Mouse (Mus musculus) stomach, embryonic 14.5 days (tissue): ENCODE results near the gene Tmem139. TPM values are rescaled to one million over a fixed set of nuclear protein-coding genes. Genes with fewer than 3 reads are reported as not detected.

Experiments used
- ATAC-seq: fragments of 200-750 bp; cut with Nextera tagmentation; 2 replicates; pipeline ENCODE4 v1.8.0; 2017; ENCODE audit warnings: low read depth, moderate TSS enrichment; ENCODE audit not compliant: insufficient number of reproducible peaks, insufficient read depth, low FRiP score
- H3K27ac ChIP-seq: fragments of 300-500 bp; sonication (generic); 2 replicates; pipeline ENCODE4 v1.5.1; 2014; ENCODE audit warnings: mild to moderate bottlenecking, low read length, moderate library complexity, mixed read lengths
- H3K27me3 ChIP-seq: fragments of 300-500 bp; sonication (generic); 2 replicates; pipeline ENCODE4 v1.6.1; 2014; ENCODE audit warnings: low read length, control low read depth, mixed read lengths; ENCODE audit not compliant: control insufficient read depth, insufficient read depth
- H3K36me3 ChIP-seq: fragments of 300-500 bp; sonication (generic); 2 replicates; pipeline ENCODE4 v1.6.1; 2014; ENCODE audit warnings: mild to moderate bottlenecking, control low read depth, low read length, moderate library complexity, mixed read lengths; ENCODE audit not compliant: control insufficient read depth, insufficient read depth
- H3K4me1 ChIP-seq: fragments of 300-500 bp; sonication (generic); 2 replicates; pipeline ENCODE4 v1.6.1; 2014; ENCODE audit warnings: low read length, control low read depth, mixed read lengths; ENCODE audit not compliant: control insufficient read depth, insufficient read depth
- H3K4me2 ChIP-seq: fragments of 300-500 bp; sonication (generic); replicated peaks from 2 replicates; pipeline ENCODE4 v1.6.1; 2014; ENCODE audit warnings: low read depth, low read length, control low read depth
- H3K4me3 ChIP-seq: fragments of 300-500 bp; sonication (generic); 2 replicates; pipeline ENCODE4 v1.5.1; 2014; ENCODE audit warnings: low read depth, low read length, control low read depth
- H3K9ac ChIP-seq: fragments of 300-500 bp; sonication (generic); replicated peaks from 2 replicates; pipeline ENCODE4 v1.6.1; 2014; ENCODE audit warnings: low read depth, mild to moderate bottlenecking, control low read depth, low read length, moderate library complexity, mixed read lengths
- H3K9me3 ChIP-seq: fragments of 300-500 bp; sonication (generic); 2 replicates; pipeline ENCODE4 v1.6.1; 2016; ENCODE audit warnings: low read depth, low read length, control low read depth; ENCODE audit not compliant: control insufficient read depth
- WGBS: fragments of 180-500 bp; shearing (Covaris S2); extraction: QIAGEN DNeasy Blood & Tissue Kit; methylation state at CpG from one replicate; pipeline ENCODE4 v1.1.7; 2014; 5-methylcytosine and 5-hydroxymethylcytosine counted together
- polyA plus RNA-seq: library from polyadenylated mRNA; unstranded; fragments of >200 nt; fragmentation: Nextera tagmentation; extraction: Ambion mirVana; gene quantifications from 2 replicates; pipeline ENCODE4 v1.2.1, GENCODE M21; 2014

Gene Tmem139
- polyA plus RNA-seq, result 2.6 and 2.8 TPM in 2 replicates

- Histone ChIP-seq H3K9ac (0 out of 2 replicates have a peak within 1 kb of the TSS, but pooled peaks have one; percentile 14), H3K4me3 (peak within 1 kb of the TSS; percentile 11; the same call in 1 of the 2 replicates), H3K4me1 (0 out of 2 replicates have a peak, but pooled peaks cover 5% of the 10 kb centered on the region), H3K36me3 (no peaks in the 10 kb centered on the region), H3K9me3 (no peaks in the 10 kb centered on the region), H3K27me3 (no peaks in the 10 kb centered on the region), H3K27ac (no peak within 1 kb of the TSS; the same call in 1 of the 2 replicates), H3K4me2 (peak within 1 kb of the TSS; percentile 35)
- 17% methylated on average over 20 of the region's 20 CpGs for WGBS
- no peak for ATAC-seq
Observed at GRCm38 (mm10) chr6:42261524-42262170, at the start of gene Tmem139. TSS of gene Tmem139 (plus strand) at chr6:42261970.

- Histone ChIP-seq H3K4me3 (no peak within 1 kb of the TSS), H3K36me3 (no peaks in the 10 kb centered on the region), H3K27ac (no peak within 1 kb of the TSS), H3K4me2 (no peak within 1 kb of the TSS), H3K27me3 (no peaks in the 10 kb centered on the region), H3K9ac (no peak within 1 kb of the TSS), H3K9me3 (no peaks in the 10 kb centered on the region), H3K4me1 (no peaks in the 10 kb centered on the region)
- WGBS, result 85% methylated on average over 2 of the region's 2 CpGs
- ATAC-seq, result no peak
Observed at GRCm38 (mm10) chr6:42215028-42215427, 46.7 kb upstream of the Tmem139 start, which contains the start of gene Tas2r144. TSS of gene Tas2r144 (plus strand) at chr6:42215328.

- Histone ChIP-seq H3K9me3 (no peaks in the 10 kb centered on the region), H3K4me3 (no peak overlapping the region), H3K4me1 (no peaks in the 10 kb centered on the region), H3K27ac (no peak overlapping the region), H3K4me2 (no peak overlapping the region), H3K27me3 (no peaks in the 10 kb centered on the region), H3K36me3 (no peaks in the 10 kb centered on the region), H3K9ac (no peak overlapping the region)
- 44% methylated on average over 3 of the region's 3 CpGs for WGBS
- no peak for ATAC-seq
Observed at GRCm38 (mm10) chr6:42222286-42222685, 39.5 kb upstream of the Tmem139 start.

- 76% methylated on average over 4 of the region's 4 CpGs for WGBS
- Histone ChIP-seq H3K27me3 (no peaks in the 10 kb centered on the region), H3K36me3 (no peaks in the 10 kb centered on the region), H3K4me3 (no peak overlapping the region), H3K9ac (no peak overlapping the region), H3K4me2 (no peak overlapping the region), H3K4me1 (no peaks in the 10 kb centered on the region), H3K27ac (no peak overlapping the region), H3K9me3 (no peaks in the 10 kb centered on the region)
- no peak for ATAC-seq
Observed at GRCm38 (mm10) chr6:42225046-42225445, 36.7 kb upstream of the Tmem139 start.

GRCm38 (mm10) chr6:42227240-42228101 is 34.3 kb upstream of the Tmem139 start:
- Histone ChIP-seq H3K36me3 (no peaks in the 10 kb centered on the region), H3K9ac (no peak overlapping the region), H3K27me3 (no peaks in the 10 kb centered on the region), H3K4me3 (no peak overlapping the region), H3K9me3 (no peaks in the 10 kb centered on the region), H3K4me1 (no peaks in the 10 kb centered on the region), H3K27ac (no peak overlapping the region), H3K4me2 (no peak overlapping the region)
- ATAC-seq, result no peak
- 30% methylated on average over 17 of the region's 17 CpGs for WGBS

GRCm38 (mm10) chr6:42229610-42230009 is 32.2 kb upstream of the Tmem139 start:
- WGBS, result 60% methylated on average over 4 of the region's 4 CpGs
- no peak overlapping the region for H3K9ac ChIP-seq
- H3K4me1 ChIP-seq, result no peaks in the 10 kb centered on the region
- no peak overlapping the region for H3K4me2 ChIP-seq
- no peak overlapping the region for H3K4me3 ChIP-seq
- H3K36me3 ChIP-seq, result no peaks in the 10 kb centered on the region
- H3K27ac ChIP-seq, result no peak overlapping the region
- no peaks in the 10 kb centered on the region for H3K9me3 ChIP-seq
- H3K27me3 ChIP-seq, result no peaks in the 10 kb centered on the region
- no peak for ATAC-seq

- ATAC-seq, result no peak
- H3K4me3 ChIP-seq, result no peak overlapping the region
- WGBS, result 69% methylated on average over 3 of the region's 3 CpGs
- no peak overlapping the region for H3K4me2 ChIP-seq
- H3K9me3 ChIP-seq, result no peaks in the 10 kb centered on the region
- H3K9ac ChIP-seq, result no peak overlapping the region
- H3K27ac ChIP-seq, result no peak overlapping the region
- H3K4me1 ChIP-seq, result no peaks in the 10 kb centered on the region
- no peaks in the 10 kb centered on the region for H3K36me3 ChIP-seq
- H3K27me3 ChIP-seq, result no peaks in the 10 kb centered on the region
Observed at GRCm38 (mm10) chr6:42231191-42231590, 30.6 kb upstream of the Tmem139 start.

GRCm38 (mm10) chr6:42237276-42237805 is 24.4 kb upstream of the Tmem139 start:
- H3K9ac ChIP-seq, result no peak overlapping the region
- no peaks in the 10 kb centered on the region for H3K4me1 ChIP-seq
- H3K36me3 ChIP-seq, result no peaks in the 10 kb centered on the region
- no peak for ATAC-seq
- H3K27me3 ChIP-seq, result no peaks in the 10 kb centered on the region
- H3K4me2 ChIP-seq, result no peak overlapping the region
- H3K9me3 ChIP-seq, result no peaks in the 10 kb centered on the region
- H3K27ac ChIP-seq, result no peak overlapping the region
- WGBS, result 42% methylated on average over 6 of the region's 6 CpGs
- no peak overlapping the region for H3K4me3 ChIP-seq
